Mouse (Mus musculus) forebrain, embryonic 13.5 days (tissue): ENCODE data around the gene Cpeb3. TPM values are rescaled to one million over a fixed set of nuclear protein-coding genes. Genes with fewer than 3 reads are reported as not detected.
"Not testable (repeated sequence)": the region's sequence is repeated elsewhere in the genome, so short reads cannot be mapped to it uniquely, and the experiment has no call there.

Source experiments
- ATAC-seq: fragments of 200-750 bp; cut with Nextera tagmentation; 2 replicates; pipeline ENCODE4 v1.8.0; 2017
- H3K27ac ChIP-seq: fragments of 300-500 bp; sonication (generic); 2 replicates; pipeline ENCODE4 v1.5.1; 2015; ENCODE audit warnings: inconsistent platforms, mild to moderate bottlenecking, moderate library complexity
- H3K27me3 ChIP-seq: fragments of 300-500 bp; sonication (generic); 2 replicates; pipeline ENCODE4 v1.6.1; 2015; ENCODE audit warnings: mild to moderate bottlenecking, inconsistent platforms
- H3K36me3 ChIP-seq: fragments of 300-500 bp; sonication (generic); 2 replicates; pipeline ENCODE4 v1.6.1; 2015; ENCODE audit warnings: mild to moderate bottlenecking, inconsistent platforms; ENCODE audit not compliant: poor library complexity, severe bottlenecking
- H3K4me1 ChIP-seq: fragments of 300-500 bp; sonication (generic); 2 replicates; pipeline ENCODE4 v1.6.1; 2015; ENCODE audit warnings: inconsistent platforms
- H3K4me2 ChIP-seq: fragments of 300-500 bp; sonication (generic); 2 replicates; pipeline ENCODE4 v1.6.1; 2015; ENCODE audit warnings: inconsistent platforms, mild to moderate bottlenecking, moderate library complexity
- H3K4me3 ChIP-seq: fragments of 300-500 bp; sonication (generic); 2 replicates; pipeline ENCODE4 v1.5.1; 2015; ENCODE audit warnings: mild to moderate bottlenecking, inconsistent platforms
- H3K9ac ChIP-seq: fragments of 300-500 bp; sonication (generic); 2 replicates; pipeline ENCODE4 v1.6.1; 2015; ENCODE audit warnings: mild to moderate bottlenecking, inconsistent platforms
- H3K9me3 ChIP-seq: fragments of 300-500 bp; sonication (generic); replicated peaks from 2 replicates; pipeline ENCODE4 v1.6.1; 2016; ENCODE audit warnings: inconsistent platforms
- WGBS: fragments of 180-500 bp; shearing (Covaris S2); methylation state at CpG from one replicate; pipeline ENCODE4 v1.1.7; 2015; 5-methylcytosine and 5-hydroxymethylcytosine counted together
- polyA plus RNA-seq: library from polyadenylated mRNA; unstranded; fragments of >200 nt; fragmentation: Nextera tagmentation; extraction: Ambion mirVana; gene quantifications from 2 replicates; pipeline ENCODE4 v1.2.1, GENCODE M21; 2015

Gene Cpeb3
- polyA plus RNA-seq, 1 experiment from 2014 or later: 4.2 TPM

- H3K4me1 ChIP-seq: peaks cover 13% of the 10 kb centered on the region; the same call in 1 of the 2 replicates
- H3K27ac ChIP-seq: no peak overlapping the region
- H3K9me3 ChIP-seq: no peaks in the 10 kb centered on the region
- H3K36me3 ChIP-seq: no peaks in the 10 kb centered on the region
- 4% methylated on average over 63 of the region's 63 CpGs for WGBS
- H3K9ac ChIP-seq: peak overlapping the region; percentile 63
- ATAC-seq: peak; percentile 61
- H3K27me3 ChIP-seq: peaks cover 27% of the 10 kb centered on the region
- peak overlapping the region; percentile 44 for H3K4me3 ChIP-seq
- peak overlapping the region; percentile 76 for H3K4me2 ChIP-seq
Measured at GRCm38 (mm10) chr19:37233561-37234539, 25.4 kb upstream of the Cpeb3 start.

GRCm38 (mm10) chr19:37232598-37232997, 24.2 kb upstream of the Cpeb3 start:
- not testable (repeated sequence) for H3K9ac ChIP-seq, H3K36me3 ChIP-seq, H3K4me3 ChIP-seq, H3K9me3 ChIP-seq, H3K27ac ChIP-seq, H3K4me1 ChIP-seq, ATAC-seq, H3K4me2 ChIP-seq
- peaks cover 24% of the 10 kb centered on the region for H3K27me3 ChIP-seq
- 76% methylated on average over 9 of the region's 9 CpGs for WGBS

- no peak overlapping the region for H3K4me2 ChIP-seq
- H3K27me3 ChIP-seq: no peaks in the 10 kb centered on the region
- peaks cover 49% of the 10 kb centered on the region for H3K36me3 ChIP-seq
- no peak overlapping the region for H3K4me3 ChIP-seq
- no peaks in the 10 kb centered on the region for H3K4me1 ChIP-seq
- H3K9me3 ChIP-seq: no peaks in the 10 kb centered on the region
- no peak overlapping the region for H3K9ac ChIP-seq
- no peak overlapping the region for H3K27ac ChIP-seq
- no peak for ATAC-seq
- 84% methylated on average over 6 of the region's 6 CpGs for WGBS
Measured at GRCm38 (mm10) chr19:37225197-37225862, 16.9 kb upstream of the Cpeb3 start.

GRCm38 (mm10) chr19:37214711-37215110, 6.3 kb upstream of the Cpeb3 start:
- Histone ChIP-seq H3K27me3 (no peaks in the 10 kb centered on the region), H3K9ac (no peak overlapping the region), H3K36me3 (peaks cover 68% of the 10 kb centered on the region), H3K4me1 (peaks cover 1% of the 10 kb centered on the region), H3K4me3 (no peak overlapping the region), H3K9me3 (no peaks in the 10 kb centered on the region), H3K4me2 (no peak overlapping the region), H3K27ac (no peak overlapping the region)
- no peak for ATAC-seq
- 94% methylated on average over 2 of the region's 2 CpGs for WGBS

- Histone ChIP-seq H3K4me3 (no peak overlapping the region), H3K9ac (no peak overlapping the region), H3K27me3 (no peaks in the 10 kb centered on the region), H3K4me1 (peaks cover 19% of the 10 kb centered on the region), H3K27ac (no peak overlapping the region), H3K4me2 (no peak overlapping the region), H3K9me3 (no peaks in the 10 kb centered on the region), H3K36me3 (peaks cover 42% of the 10 kb centered on the region)
- WGBS: 94% methylated on average over 3 of the region's 3 CpGs
- no peak for ATAC-seq
Measured at GRCm38 (mm10) chr19:37211416-37211815, 3.0 kb upstream of the Cpeb3 start.

- ATAC-seq: no peak
- H3K4me1 ChIP-seq: peaks cover 19% of the 10 kb centered on the region
- H3K36me3 ChIP-seq: peaks cover 34% of the 10 kb centered on the region
- H3K9ac ChIP-seq: no peak overlapping the region
- H3K4me2 ChIP-seq: no peak overlapping the region
- H3K9me3 ChIP-seq: no peaks in the 10 kb centered on the region
- H3K27ac ChIP-seq: no peak overlapping the region
- H3K27me3 ChIP-seq: peaks cover 1% of the 10 kb centered on the region; the same call in 1 of the 2 replicates
- WGBS: 97% methylated on average over 4 of the region's 4 CpGs
- H3K4me3 ChIP-seq: no peak overlapping the region
Measured at GRCm38 (mm10) chr19:37210457-37210856, 2.1 kb upstream of the Cpeb3 start.

- WGBS: 86% methylated on average over 8 of the region's 8 CpGs
- Histone ChIP-seq H3K4me2 (peak overlapping the region; percentile 92), H3K9me3 (no peaks in the 10 kb centered on the region), H3K4me3 (peak overlapping the region; percentile 100; the same call in 1 of the 2 replicates), H3K27ac (no peak overlapping the region), H3K27me3 (peaks cover 4% of the 10 kb centered on the region; the same call in 1 of the 2 replicates), H3K4me1 (peaks cover 19% of the 10 kb centered on the region), H3K9ac (peak overlapping the region; percentile 21; the same call in 1 of the 2 replicates), H3K36me3 (peaks cover 31% of the 10 kb centered on the region)
- ATAC-seq: no peak
Measured at GRCm38 (mm10) chr19:37209467-37210128, 1.2 kb upstream of the Cpeb3 start.

GRCm38 (mm10) chr19:37208986-37209385, 585 bp upstream of the Cpeb3 start:
- Histone ChIP-seq H3K4me3 (peak overlapping the region; percentile 100), H3K27me3 (peaks cover 4% of the 10 kb centered on the region; the same call in 1 of the 2 replicates), H3K4me1 (peaks cover 19% of the 10 kb centered on the region), H3K9ac (peak overlapping the region; percentile 100; the same call in 1 of the 2 replicates), H3K4me2 (peak overlapping the region; percentile 92), H3K36me3 (peaks cover 31% of the 10 kb centered on the region), H3K27ac (no peak overlapping the region), H3K9me3 (no peaks in the 10 kb centered on the region)
- 86% methylated on average over 7 of the region's 7 CpGs for WGBS
- ATAC-seq: no peak

- Histone ChIP-seq H3K27ac (peak within 1 kb of the TSS; percentile 82), H3K9me3 (no peaks in the 10 kb centered on the region), H3K9ac (peak within 1 kb of the TSS; percentile 100), H3K4me2 (peak within 1 kb of the TSS; percentile 92), H3K4me1 (peaks cover 19% of the 10 kb centered on the region), H3K36me3 (peaks cover 23% of the 10 kb centered on the region), H3K4me3 (peak within 1 kb of the TSS; percentile 100), H3K27me3 (peaks cover 4% of the 10 kb centered on the region; the same call in 1 of the 2 replicates)
- peak; percentile 99 for ATAC-seq
- WGBS: under 1% methylated on average over 76 of the region's 94 CpGs
Measured at GRCm38 (mm10) chr19:37207303-37208175, 862 bp downstream of the Cpeb3 start, which contains the start of gene March5. March5 (plus strand) TSS chr19:37207543.

- H3K27me3 ChIP-seq: peaks cover 4% of the 10 kb centered on the region; the same call in 1 of the 2 replicates
- no peak overlapping the region for H3K27ac ChIP-seq
- WGBS: under 1% methylated on average over 42 of the region's 47 CpGs
- H3K36me3 ChIP-seq: peaks cover 16% of the 10 kb centered on the region
- peak; percentile 84 for ATAC-seq
- H3K4me3 ChIP-seq: peak overlapping the region; percentile 100
- peak overlapping the region; percentile 100 for H3K9ac ChIP-seq
- no peaks in the 10 kb centered on the region for H3K9me3 ChIP-seq
- H3K4me2 ChIP-seq: peak overlapping the region; percentile 92
- H3K4me1 ChIP-seq: peaks cover 19% of the 10 kb centered on the region
Measured at GRCm38 (mm10) chr19:37206641-37207302, 1.6 kb downstream of the Cpeb3 start.
